Mouse (Mus musculus): Measurements from ENCODE around the gene Ugt1a6b.
"Not testable (repeated sequence)": the region's sequence is repeated elsewhere in the genome, so short reads cannot be mapped to it uniquely, and the experiment has no call there.

DNA sequence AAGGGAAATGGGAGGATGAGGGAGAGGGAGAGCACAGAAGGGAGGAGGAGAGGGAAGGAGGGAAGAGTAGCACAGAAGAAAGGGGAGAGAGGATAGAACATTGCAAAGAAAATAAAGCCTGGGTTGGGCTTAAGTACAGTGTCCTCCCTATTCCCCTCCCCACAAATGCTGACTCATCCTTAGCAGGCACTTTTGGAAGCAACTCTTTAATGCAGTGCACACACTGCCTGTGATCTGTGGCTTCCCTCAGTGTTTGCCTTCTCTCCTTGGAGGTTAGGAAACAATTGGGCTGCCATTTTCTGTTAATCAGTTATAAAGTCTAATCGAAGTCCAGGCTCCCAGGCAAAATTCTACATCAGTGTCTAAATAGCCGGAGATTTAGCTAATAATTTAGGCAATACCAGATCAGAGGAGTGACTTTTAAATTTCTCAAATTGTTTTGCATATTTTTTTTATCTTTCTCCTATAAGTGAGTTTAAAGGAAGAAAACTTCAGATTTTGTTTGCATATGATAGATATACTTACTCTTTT lies 6.0 kb downstream of the Ugt1a6b start:
- TF ChIP-seq CTCF (IDR thresholded peaks at IDR 0.05; ENCODE audit: extremely low read depth, insufficient read depth, insufficient read length, insufficient replicate concordance); POLR2A (IDR thresholded peaks at IDR 0.05; ENCODE audit: low read depth, low read length): not testable (repeated sequence)

Measured in spleen, adult 2 months (tissue).